Mouse (Mus musculus): ENCODE data around the gene Mrps12. TPM values are rescaled to one million over a fixed set of nuclear protein-coding genes. Genes with fewer than 3 reads are reported as not detected.
A peak's percentile ranks its signal among the peaks of the same experiment; 100 is the strongest.

The Mrps12 gene
- polyA plus RNA-seq, 1 experiment from 2014 or later: 141 TPM

DNA sequence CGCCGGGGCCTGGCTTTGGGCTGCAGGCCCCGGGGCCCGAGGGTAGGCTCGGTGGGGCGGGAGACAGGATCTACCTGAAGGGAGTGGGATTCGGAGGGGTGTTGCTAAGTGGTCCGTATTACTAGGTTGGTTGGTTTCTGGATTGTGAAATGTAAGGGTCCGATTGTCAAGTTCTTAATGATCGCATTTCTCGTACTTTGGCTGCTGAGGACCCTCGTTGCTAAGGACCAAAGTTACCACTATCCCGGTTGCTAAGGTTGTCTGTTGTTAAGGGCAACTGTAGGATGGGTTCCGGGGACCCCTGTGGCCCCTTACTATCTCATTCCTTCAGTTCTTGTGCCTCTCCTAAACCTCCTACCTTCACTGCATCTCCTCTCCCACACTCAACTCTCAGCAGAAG is 25.3 kb upstream of the Mrps12 start:
- ATAC-seq: peak; percentile 9; the same call in 1 of the 2 replicates
- 4% methylated on average over 14 of the region's 14 CpGs for WGBS
- Histone ChIP-seq H3K4me3 (ENCODE audit: low read depth, low read length) (peak overlapping the region; percentile 71), H3K27me3 (replicated peaks; ENCODE audit: control insufficient read depth, insufficient read depth, low read length) (no peaks in the 10 kb centered on the region), H3K36me3 (ENCODE audit: control insufficient read depth, insufficient read depth, low read length) (peaks cover 3% of the 10 kb centered on the region), H3K9ac (ENCODE audit: low read length) (peak overlapping the region; percentile 74), H3K9me3 (replicated peaks; ENCODE audit: control insufficient read depth, low read length) (no peaks in the 10 kb centered on the region), H3K4me1 (ENCODE audit: control insufficient read depth, insufficient read depth, low read length) (peaks cover 14% of the 10 kb centered on the region), H3K4me2 (ENCODE audit: low read length) (peak overlapping the region; percentile 70), H3K27ac (ENCODE audit: low read depth, low read length) (no peak overlapping the region)
- DNase-seq (ENCODE audit: low spot score): peak; percentile 39

GRCm38 (mm10) chr7:28766173-28766879 is 24.7 kb upstream of the Mrps12 start, which contains the start of gene Sirt2:
Sirt2 (plus strand) TSS chr7:28766735.
- Histone ChIP-seq H3K4me2 (ENCODE audit: low read length) (peak within 1 kb of the TSS; percentile 76), H3K9ac (ENCODE audit: low read length) (peak within 1 kb of the TSS; percentile 74), H3K9me3 (replicated peaks; ENCODE audit: control insufficient read depth, low read length) (no peaks in the 10 kb centered on the region), H3K27ac (ENCODE audit: low read depth, low read length) (no peak within 1 kb of the TSS), H3K36me3 (ENCODE audit: control insufficient read depth, insufficient read depth, low read length) (peaks cover 8% of the 10 kb centered on the region), H3K4me3 (ENCODE audit: low read depth, low read length) (peak within 1 kb of the TSS; percentile 71), H3K27me3 (replicated peaks; ENCODE audit: control insufficient read depth, insufficient read depth, low read length) (no peaks in the 10 kb centered on the region), H3K4me1 (ENCODE audit: control insufficient read depth, insufficient read depth, low read length) (peaks cover 14% of the 10 kb centered on the region)
- DNase-seq (ENCODE audit: low spot score) (peak; percentile 100), ATAC-seq (peak; percentile 99)
- under 1% methylated on average over 45 of the region's 45 CpGs for WGBS

- Histone ChIP-seq H3K27me3 (replicated peaks; ENCODE audit: control insufficient read depth, insufficient read depth, low read length) (no peaks in the 10 kb centered on the region), H3K9ac (ENCODE audit: low read length) (peak overlapping the region; percentile 71; the same call in 1 of the 2 replicates), H3K27ac (ENCODE audit: low read depth, low read length) (no peak overlapping the region), H3K36me3 (ENCODE audit: control insufficient read depth, insufficient read depth, low read length) (peaks cover 20% of the 10 kb centered on the region), H3K4me1 (ENCODE audit: control insufficient read depth, insufficient read depth, low read length) (peaks cover 14% of the 10 kb centered on the region), H3K9me3 (replicated peaks; ENCODE audit: control insufficient read depth, low read length) (no peaks in the 10 kb centered on the region), H3K4me3 (ENCODE audit: low read depth, low read length) (peak overlapping the region; percentile 71; the same call in 1 of the 2 replicates), H3K4me2 (ENCODE audit: low read length) (peak overlapping the region; percentile 76)
- ATAC-seq (no peak), DNase-seq (ENCODE audit: low spot score) (no peak)
- WGBS: 84% methylated on average over 6 of the region's 6 CpGs
Measured at GRCm38 (mm10) chr7:28765211-28765610, 23.6 kb upstream of the Mrps12 start.

GRCm38 (mm10) chr7:28761907-28762306 is 20.3 kb upstream of the Mrps12 start:
- no peak overlapping the region for H3K9ac ChIP-seq (ENCODE audit: low read length)
- H3K9me3 ChIP-seq (replicated peaks; ENCODE audit: control insufficient read depth, low read length): no peaks in the 10 kb centered on the region
- no peak overlapping the region for H3K4me3 ChIP-seq (ENCODE audit: low read depth, low read length)
- H3K27me3 ChIP-seq (replicated peaks; ENCODE audit: control insufficient read depth, insufficient read depth, low read length): no peaks in the 10 kb centered on the region
- H3K27ac ChIP-seq (ENCODE audit: low read depth, low read length): no peak overlapping the region
- peaks cover 9% of the 10 kb centered on the region for H3K4me1 ChIP-seq (ENCODE audit: control insufficient read depth, insufficient read depth, low read length)
- DNase-seq (ENCODE audit: low spot score): no peak
- no peak overlapping the region for H3K4me2 ChIP-seq (ENCODE audit: low read length)
- ATAC-seq: no peak
- WGBS: 93% methylated on average over 9 of the region's 9 CpGs
- H3K36me3 ChIP-seq (ENCODE audit: control insufficient read depth, insufficient read depth, low read length): peaks cover 39% of the 10 kb centered on the region

GRCm38 (mm10) chr7:28758623-28759022 is 17.0 kb upstream of the Mrps12 start:
- no peak overlapping the region for H3K27ac ChIP-seq (ENCODE audit: low read depth, low read length)
- WGBS: 87% methylated on average over 13 of the region's 13 CpGs

GRCm38 (mm10) chr7:28756079-28756478 is 14.5 kb upstream of the Mrps12 start, which contains the start of gene Ccer2:
Ccer2 (plus strand) TSS chr7:28756174.
- peaks cover 31% of the 10 kb centered on the region for H3K36me3 ChIP-seq (ENCODE audit: control insufficient read depth, insufficient read depth, low read length)
- no peaks in the 10 kb centered on the region for H3K4me1 ChIP-seq (ENCODE audit: control insufficient read depth, insufficient read depth, low read length)
- H3K9me3 ChIP-seq (replicated peaks; ENCODE audit: control insufficient read depth, low read length): no peaks in the 10 kb centered on the region
- ATAC-seq: no peak
- H3K27ac ChIP-seq (ENCODE audit: low read depth, low read length): no peak within 1 kb of the TSS
- H3K27me3 ChIP-seq (replicated peaks; ENCODE audit: control insufficient read depth, insufficient read depth, low read length): no peaks in the 10 kb centered on the region
- WGBS: 2% methylated on average over 17 of the region's 17 CpGs
- peak within 1 kb of the TSS; percentile 26 for H3K4me2 ChIP-seq (ENCODE audit: low read length)
- H3K4me3 ChIP-seq (ENCODE audit: low read depth, low read length): no peak within 1 kb of the TSS
- no peak for DNase-seq (ENCODE audit: low spot score)
- H3K9ac ChIP-seq (ENCODE audit: low read length): 0 out of 2 replicates have a peak within 1 kb of the TSS, but pooled peaks have one; percentile 29

More at GRCm38 (mm10) chr7:28758623-28759022, 17.0 kb upstream of the Mrps12 start:
- no peak overlapping the region for H3K4me3 ChIP-seq (ENCODE audit: low read depth, low read length)
- no peaks in the 10 kb centered on the region for H3K27me3 ChIP-seq (replicated peaks; ENCODE audit: control insufficient read depth, insufficient read depth, low read length)
- H3K9ac ChIP-seq (ENCODE audit: low read length): no peak overlapping the region
- ATAC-seq (no peak), DNase-seq (ENCODE audit: low spot score) (no peak)
- H3K4me2 ChIP-seq (ENCODE audit: low read length): no peak overlapping the region
- no peaks in the 10 kb centered on the region for H3K9me3 ChIP-seq (replicated peaks; ENCODE audit: control insufficient read depth, low read length)
- no peaks in the 10 kb centered on the region for H3K4me1 ChIP-seq (ENCODE audit: control insufficient read depth, insufficient read depth, low read length)
- H3K36me3 ChIP-seq (ENCODE audit: control insufficient read depth, insufficient read depth, low read length): peaks cover 41% of the 10 kb centered on the region

GRCm38 (mm10) chr7:28749935-28750334 is 8.3 kb upstream of the Mrps12 start:
- 95% methylated on average over 7 of the region's 7 CpGs for WGBS
- DNase-seq (ENCODE audit: low spot score): no peak
- H3K27ac ChIP-seq (ENCODE audit: low read depth, low read length): no peak overlapping the region

DNA sequence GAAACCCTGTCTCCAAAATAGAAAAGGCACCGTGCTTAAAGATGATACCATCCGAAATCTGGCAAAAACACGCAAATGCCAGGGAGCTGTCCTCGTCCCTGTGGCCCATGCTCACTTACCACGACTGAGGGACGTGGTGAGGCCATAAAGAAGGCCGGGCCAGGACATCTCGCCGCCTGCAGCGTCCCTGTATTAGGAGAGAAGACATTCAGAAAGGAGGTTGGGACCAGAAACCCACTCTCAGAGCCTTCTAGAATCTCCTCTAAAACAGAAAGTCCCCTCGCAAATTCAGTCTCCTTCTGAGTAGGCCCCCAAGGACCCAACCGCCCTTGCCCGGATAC is 282 bp downstream of the Mrps12 start:
- Histone ChIP-seq H3K36me3 (ENCODE audit: control insufficient read depth, insufficient read depth, low read length) (peaks cover 23% of the 10 kb centered on the region), H3K4me1 (ENCODE audit: control insufficient read depth, insufficient read depth, low read length) (peaks cover 9% of the 10 kb centered on the region; the same call in 1 of the 2 replicates), H3K9ac (ENCODE audit: low read length) (peak overlapping the region; percentile 86), H3K27ac (ENCODE audit: low read depth, low read length) (0 out of 2 replicates have a peak overlapping the region, but pooled peaks have one; percentile 3), H3K4me2 (ENCODE audit: low read length) (peak overlapping the region; percentile 69), H3K4me3 (ENCODE audit: low read depth, low read length) (peak overlapping the region; percentile 70), H3K9me3 (replicated peaks; ENCODE audit: control insufficient read depth, low read length) (no peaks in the 10 kb centered on the region), H3K27me3 (replicated peaks; ENCODE audit: control insufficient read depth, insufficient read depth, low read length) (no peaks in the 10 kb centered on the region)
- WGBS: 1% methylated on average over 13 of the region's 13 CpGs
- DNase-seq (ENCODE audit: low spot score) (no peak), ATAC-seq (no peak)

More at GRCm38 (mm10) chr7:28749935-28750334, 8.3 kb upstream of the Mrps12 start:
- Histone ChIP-seq H3K9me3 (replicated peaks; ENCODE audit: control insufficient read depth, low read length) (no peaks in the 10 kb centered on the region), H3K4me2 (ENCODE audit: low read length) (no peak overlapping the region), H3K36me3 (ENCODE audit: control insufficient read depth, insufficient read depth, low read length) (peaks cover 23% of the 10 kb centered on the region), H3K4me1 (ENCODE audit: control insufficient read depth, insufficient read depth, low read length) (no peaks in the 10 kb centered on the region), H3K27me3 (replicated peaks; ENCODE audit: control insufficient read depth, insufficient read depth, low read length) (no peaks in the 10 kb centered on the region), H3K9ac (ENCODE audit: low read length) (no peak overlapping the region), H3K4me3 (ENCODE audit: low read depth, low read length) (no peak overlapping the region)
- ATAC-seq: no peak

GRCm38 (mm10) chr7:28740949-28741348 is 671 bp downstream of the Mrps12 start:
- Histone ChIP-seq H3K4me1 (ENCODE audit: control insufficient read depth, insufficient read depth, low read length) (peaks cover 9% of the 10 kb centered on the region; the same call in 1 of the 2 replicates), H3K4me3 (ENCODE audit: low read depth, low read length) (peak overlapping the region; percentile 70), H3K9me3 (replicated peaks; ENCODE audit: control insufficient read depth, low read length) (no peaks in the 10 kb centered on the region), H3K4me2 (ENCODE audit: low read length) (peak overlapping the region; percentile 69), H3K36me3 (ENCODE audit: control insufficient read depth, insufficient read depth, low read length) (peaks cover 20% of the 10 kb centered on the region), H3K9ac (ENCODE audit: low read length) (peak overlapping the region; percentile 86), H3K27ac (ENCODE audit: low read depth, low read length) (no peak overlapping the region), H3K27me3 (replicated peaks; ENCODE audit: control insufficient read depth, insufficient read depth, low read length) (no peaks in the 10 kb centered on the region)
- WGBS: 43% methylated on average over 9 of the region's 9 CpGs
- DNase-seq (ENCODE audit: low spot score): no peak
- ATAC-seq: no peak

Data from forebrain, embryonic 14.5 days (tissue).